Mouse (Mus musculus) layer of hippocampus, postnatal 14 days (tissue): Measurements from ENCODE around the gene Pcgf6. TPM values are rescaled to one million over a fixed set of nuclear protein-coding genes. Genes with fewer than 3 reads are reported as not detected.
"Not testable (repeated sequence)": the region's sequence is repeated elsewhere in the genome, so short reads cannot be mapped to it uniquely, and the experiment has no call there.

Experiments
- DNase-seq, 2 experiments: peaks; one replicate each; pipeline ENCODE4 v3.0.0; 2021 to 2022; ENCODE audit warnings: low spot score in 2 of 2, mixed read lengths in 1 of 2
- total RNA-seq, 2 experiments: library from RNA; stranded (reverse); gene quantifications; 2 replicates each; pipeline ENCODE4 v1.2.3; 2021

Gene Pcgf6
- total RNA-seq, 2 experiments from 2014 or later: 18.9 to 19.4 TPM

- no peak for DNase-seq
Observed at GRCm38 (mm10) chr19:46999753-47000152, 51.0 kb downstream of the Pcgf6 start.

GRCm38 (mm10) chr19:46998953-46999352, 51.8 kb downstream of the Pcgf6 start:
- no peak for DNase-seq

- DNase-seq: no peak
Observed at GRCm38 (mm10) chr19:46998168-46998870, 52.4 kb downstream of the Pcgf6 start.

GRCm38 (mm10) chr19:46996095-46996494, 54.6 kb downstream of the Pcgf6 start:
- no peak for DNase-seq

- not testable (repeated sequence) for DNase-seq
Observed at GRCm38 (mm10) chr19:46992329-46992728, 58.4 kb downstream of the Pcgf6 start.

- peak; percentile 76 to 84 for DNase-seq
Observed at GRCm38 (mm10) chr19:46991145-46991544, 59.6 kb downstream of the Pcgf6 start.

GRCm38 (mm10) chr19:46990625-46991024, 60.1 kb downstream of the Pcgf6 start:
- not testable (repeated sequence) for DNase-seq

- DNase-seq: no peak
Observed at GRCm38 (mm10) chr19:46990153-46990518, 60.6 kb downstream of the Pcgf6 start.

- DNase-seq: no peak
Observed at GRCm38 (mm10) chr19:46989479-46990152, 61.1 kb downstream of the Pcgf6 start.

GRCm38 (mm10) chr19:46988231-46989087, 62.2 kb downstream of the Pcgf6 start:
- no peak for DNase-seq

- DNase-seq: no peak
Observed at GRCm38 (mm10) chr19:46987646-46988045, 63.1 kb downstream of the Pcgf6 start.

GRCm38 (mm10) chr19:46984726-46985622, 65.7 kb downstream of the Pcgf6 start:
- DNase-seq: no peak

- no peak for DNase-seq
Observed at GRCm38 (mm10) chr19:46983966-46984380, 66.7 kb downstream of the Pcgf6 start.

Other genes with a start within 250 kb of the Pcgf6 start
- gene Ina, start 36.2 kb downstream of the Pcgf6 start, total RNA-seq: 100 to 1,000 TPM; 185 to 190 TPM
- gene Nt5c2, start 35.8 kb downstream of the Pcgf6 start, total RNA-seq: 10 to 100 TPM; 68.8 to 69.3 TPM
- 1 to 10 TPM; 5.2 to 6.1 TPM for gene Taf5, start 16.8 kb upstream of the Pcgf6 start, total RNA-seq
- 100 to 1,000 TPM; 874 to 891 TPM for gene Usmg5, start 39.7 kb upstream of the Pcgf6 start, total RNA-seq
- gene Pdcd11, start 39.9 kb upstream of the Pcgf6 start, total RNA-seq: 10 to 100 TPM; 17.5 to 17.7 TPM
- 1 to 10 TPM; 3.6 to 3.9 TPM for gene Calhm2, start 87.4 kb upstream of the Pcgf6 start, total RNA-seq
- gene Calhm1, start 93.3 kb upstream of the Pcgf6 start, total RNA-seq: not detected
- not detected for gene Calhm3, start 106.9 kb upstream of the Pcgf6 start, total RNA-seq
- gene Neurl1a, start 127.9 kb upstream of the Pcgf6 start, total RNA-seq: 100 to 1,000 TPM; 161 to 164 TPM